Mouse (Mus musculus) 416B (cell line): ENCODE data around the gene Opcml.

Source experiments
- DNase-seq: peaks from one replicate; pipeline ENCODE4 v3.0.0; 2011; ENCODE audit warnings: low read depth

Gene Opcml

DNA sequence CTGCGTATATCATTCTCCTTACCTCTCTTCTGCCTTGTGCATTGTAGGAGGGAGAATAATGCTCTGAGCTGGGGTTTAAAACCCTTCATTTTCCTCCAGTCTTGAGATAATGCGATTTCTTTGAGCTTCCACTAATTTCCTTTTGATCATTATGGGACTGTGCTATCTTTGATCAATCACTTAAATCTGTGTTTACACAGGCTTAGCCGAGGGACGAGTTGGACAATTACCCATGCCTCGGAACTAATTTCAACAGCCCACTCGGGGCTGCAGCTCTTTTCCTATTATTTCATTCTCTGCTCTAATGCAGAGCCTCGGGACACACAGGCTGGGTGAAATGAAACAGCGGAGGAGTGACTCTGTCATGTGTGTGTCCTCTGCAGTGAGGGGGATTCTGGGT, 220.9 kb downstream of the Opcml start:
- no peak for DNase-seq

- DNase-seq, result no peak
Observed at GRCm38 (mm10) chr9:28012664-28013063, 222.1 kb downstream of the Opcml start.

DNA sequence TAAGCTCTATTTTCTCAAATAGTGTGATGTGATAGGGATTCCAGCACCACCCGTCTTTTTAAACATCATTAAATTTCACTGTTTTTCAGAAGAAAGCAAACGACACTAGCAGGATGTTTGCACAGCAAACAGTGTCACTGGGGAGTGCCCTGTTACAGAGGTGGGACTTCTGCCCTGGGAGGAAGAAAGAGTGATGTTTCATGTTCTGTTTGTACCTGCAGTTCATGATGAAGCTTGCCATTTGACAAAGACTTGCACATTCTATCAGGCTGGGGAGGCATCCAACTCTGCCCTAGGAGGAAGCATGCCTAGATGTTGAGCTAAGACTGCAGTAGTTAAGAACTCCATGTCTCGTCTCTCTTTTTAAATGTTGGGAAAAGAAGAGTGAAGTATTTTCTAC, 222.6 kb downstream of the Opcml start:
- DNase-seq, result no peak

- no peak for DNase-seq
Observed at GRCm38 (mm10) chr9:28028156-28028555, 237.6 kb downstream of the Opcml start.

- no peak for DNase-seq
Observed at GRCm38 (mm10) chr9:28028788-28029393, 238.3 kb downstream of the Opcml start.

DNA sequence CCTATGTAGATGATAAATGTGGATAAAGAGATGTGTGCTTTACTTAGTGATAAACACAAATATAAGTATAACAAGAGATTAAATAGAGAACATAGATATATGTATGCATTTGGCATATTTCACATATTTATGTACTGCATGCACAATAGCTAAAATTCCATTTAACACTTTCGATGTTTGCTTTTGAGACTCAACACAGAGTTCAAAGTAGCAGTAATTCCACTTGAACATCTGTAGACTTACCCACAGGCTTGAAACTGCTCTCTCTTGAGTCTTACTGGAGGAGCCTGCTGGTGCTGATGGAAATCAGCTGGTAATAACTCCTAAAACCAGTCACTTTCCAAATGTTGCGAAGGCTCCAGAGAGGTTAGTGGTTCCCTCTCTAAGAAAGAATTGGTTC, 258.6 kb downstream of the Opcml start:
- DNase-seq, result no peak

DNA sequence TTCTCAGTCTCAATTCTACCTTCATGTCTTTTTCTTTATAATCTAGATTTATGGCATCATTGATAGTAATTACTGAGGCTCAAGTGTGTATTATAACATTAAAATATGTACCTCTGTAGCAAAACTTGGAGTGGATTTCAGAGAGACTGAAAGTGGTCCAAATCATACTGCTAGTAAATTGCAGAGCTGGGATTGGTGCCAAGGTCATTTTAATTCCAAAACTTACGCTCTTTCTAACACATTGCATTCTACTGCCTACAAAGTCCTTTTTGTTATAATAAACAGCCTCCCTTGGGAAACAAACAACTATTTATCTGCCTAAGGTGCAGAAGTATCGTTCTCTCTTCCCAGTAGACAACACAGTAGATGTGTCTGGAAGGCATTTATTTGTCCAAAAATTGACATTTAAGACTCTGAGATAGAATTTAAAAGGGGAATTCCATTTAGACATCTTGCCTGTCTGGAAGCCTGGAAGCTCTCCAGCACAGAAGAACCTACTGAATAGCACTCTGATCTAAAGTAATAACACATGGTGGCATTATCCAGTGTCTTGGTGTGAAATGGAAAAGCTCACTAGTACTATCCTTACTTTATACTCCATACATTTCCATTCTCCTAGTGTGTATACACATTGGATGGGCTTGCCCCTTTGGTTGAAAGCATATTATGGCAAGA, 266.7 kb downstream of the Opcml start:
- no peak for DNase-seq

DNA sequence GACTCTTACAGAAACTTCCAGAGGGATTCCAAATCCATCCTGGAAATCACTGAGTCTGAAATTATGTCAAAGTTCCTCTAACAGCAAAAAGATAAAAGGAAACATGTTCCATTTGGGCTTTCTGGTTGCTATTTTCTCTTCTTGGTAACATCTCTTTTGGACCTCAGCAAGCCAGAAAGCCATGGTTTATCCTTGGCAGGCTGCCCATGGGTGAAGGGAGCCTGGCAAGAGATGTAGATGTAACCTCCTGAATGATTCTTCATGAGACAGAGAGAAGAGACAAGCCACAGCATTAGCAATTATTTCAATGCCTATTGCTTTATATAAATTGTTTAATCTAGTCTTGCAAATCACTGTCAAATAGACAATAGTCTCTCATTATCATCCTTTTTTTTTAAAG, 274.6 kb downstream of the Opcml start:
- no peak for DNase-seq

- no peak for DNase-seq
Observed at GRCm38 (mm10) chr9:28080694-28081093, 290.1 kb downstream of the Opcml start.

GRCm38 (mm10) chr9:28083754-28084153, 293.2 kb downstream of the Opcml start:
- DNase-seq, result no peak

- DNase-seq, result no peak
Observed at GRCm38 (mm10) chr9:28084273-28084726, 293.7 kb downstream of the Opcml start.

GRCm38 (mm10) chr9:28091395-28091794, 300.8 kb downstream of the Opcml start:
- no peak for DNase-seq

- DNase-seq, result no peak
Observed at GRCm38 (mm10) chr9:28094722-28095121, 304.1 kb downstream of the Opcml start.

DNA sequence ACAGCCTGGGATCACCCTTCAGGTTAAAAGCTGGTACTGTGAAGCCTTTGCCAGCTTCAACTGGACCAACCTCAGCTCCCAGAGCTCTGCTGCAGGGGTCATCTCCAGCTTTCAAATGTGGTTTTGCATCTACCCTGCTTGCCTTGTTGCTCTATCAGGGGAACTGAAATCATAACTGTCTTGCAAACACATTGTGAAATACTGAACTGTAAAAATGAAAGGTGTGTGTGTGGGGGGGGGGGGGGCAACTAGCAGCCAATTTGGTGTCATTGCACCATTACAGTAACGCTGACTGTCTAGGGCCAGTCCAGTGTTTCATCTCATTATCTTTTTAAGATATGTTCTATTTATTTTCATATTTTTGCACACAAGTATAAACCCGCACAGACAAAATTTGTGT, 305.6 kb downstream of the Opcml start:
- no peak for DNase-seq

GRCm38 (mm10) chr9:28101981-28102380, 311.4 kb downstream of the Opcml start:
- DNase-seq, result peak; percentile 47

- DNase-seq, result no peak
Observed at GRCm38 (mm10) chr9:28121858-28122257, 331.3 kb downstream of the Opcml start.

DNA sequence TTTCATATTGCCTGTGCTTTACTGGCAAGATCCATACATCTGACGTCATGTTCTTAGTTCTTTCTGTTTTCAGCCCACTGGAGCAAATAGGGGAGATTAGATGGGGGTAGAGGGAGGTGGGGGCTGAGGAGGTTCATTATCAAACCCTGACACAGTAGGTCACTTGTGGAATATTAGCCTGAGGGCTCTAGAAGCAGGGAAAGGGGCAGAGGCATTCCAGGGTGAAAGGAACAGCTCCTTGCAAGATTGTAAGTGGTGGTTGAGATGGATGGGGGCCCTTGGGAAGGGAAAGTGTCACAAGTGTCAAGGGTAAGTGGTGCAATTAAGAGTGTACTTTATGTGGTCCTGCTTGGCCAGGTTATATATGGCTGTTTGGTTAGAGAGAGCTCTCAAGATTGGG, 338.2 kb downstream of the Opcml start:
- DNase-seq, result no peak

DNA sequence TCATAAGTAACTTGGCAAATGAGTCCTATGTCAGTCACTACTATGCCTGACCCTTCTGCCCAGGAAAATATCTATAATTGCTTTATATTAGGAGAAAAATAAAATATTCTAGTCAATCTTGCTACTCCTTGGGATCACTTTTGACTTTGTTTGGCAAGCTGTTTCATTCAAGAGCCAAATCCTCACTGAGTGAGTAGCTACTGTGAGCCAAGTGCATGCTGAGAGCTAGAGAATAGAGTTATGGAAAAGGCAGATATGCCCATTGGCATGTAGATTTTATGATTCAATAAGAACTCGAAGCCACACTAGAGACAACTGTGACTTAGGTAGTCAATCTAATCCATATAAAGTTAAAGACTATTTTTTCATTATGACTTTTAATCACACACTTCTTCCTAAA, 340.9 kb downstream of the Opcml start:
- DNase-seq, result no peak

DNA sequence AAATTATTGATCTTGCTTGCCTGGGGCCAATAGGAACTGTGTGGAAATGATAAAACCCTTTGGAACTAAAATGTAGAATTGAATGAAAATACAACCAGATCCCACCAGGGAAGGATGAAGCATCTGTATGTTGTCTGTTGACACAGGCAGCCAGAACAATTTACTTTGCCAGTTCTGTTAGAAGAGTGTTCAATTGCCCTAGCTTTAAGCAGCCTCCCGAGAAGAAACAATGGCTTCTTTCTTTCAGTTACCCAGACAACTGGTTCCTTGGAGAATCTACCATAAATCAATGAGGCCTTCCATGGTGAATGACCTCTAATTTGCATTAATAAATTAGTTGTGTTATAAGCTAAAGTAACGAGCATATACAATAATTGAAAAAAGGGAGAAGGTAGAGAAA, 346.0 kb downstream of the Opcml start:
- DNase-seq, result no peak

- no peak for DNase-seq
Observed at GRCm38 (mm10) chr9:28139957-28140597, 349.5 kb downstream of the Opcml start.

- DNase-seq, result no peak
Observed at GRCm38 (mm10) chr9:28149507-28149906, 358.9 kb downstream of the Opcml start.

- DNase-seq, result no peak
Observed at GRCm38 (mm10) chr9:28153748-28154147, 363.2 kb downstream of the Opcml start.

GRCm38 (mm10) chr9:28157092-28157491, 366.5 kb downstream of the Opcml start:
- DNase-seq, result no peak

- no peak for DNase-seq
Observed at GRCm38 (mm10) chr9:28160953-28161352, 370.4 kb downstream of the Opcml start.
